Mouse (Mus musculus) lung, embryonic 15.5 days (tissue): ENCODE data around the gene Elp4. TPM values are rescaled to one million over a fixed set of nuclear protein-coding genes. Genes with fewer than 3 reads are reported as not detected.
A peak's percentile ranks its signal among the peaks of the same experiment; 100 is the strongest.

Source experiments
- ATAC-seq: fragments of 200-750 bp; cut with Nextera tagmentation; 2 replicates; pipeline ENCODE4 v1.8.0; 2017; ENCODE audit warnings: moderate number of reproducible peaks, borderline replicate concordance; ENCODE audit not compliant: low FRiP score, low TSS enrichment; ENCODE audit errors: extremely low read depth
- H3K27ac ChIP-seq: fragments of 300-500 bp; sonication (generic); 2 replicates; pipeline ENCODE4 v1.5.1; 2015; ENCODE audit warnings: moderate library complexity, mild to moderate bottlenecking, inconsistent platforms
- H3K27me3 ChIP-seq: fragments of 300-500 bp; sonication (generic); 2 replicates; pipeline ENCODE4 v1.6.1; 2015; ENCODE audit warnings: inconsistent platforms
- H3K36me3 ChIP-seq: fragments of 300-500 bp; sonication (generic); 2 replicates; pipeline ENCODE4 v1.6.1; 2015; ENCODE audit warnings: inconsistent platforms
- H3K4me1 ChIP-seq: fragments of 300-500 bp; sonication (generic); 2 replicates; pipeline ENCODE4 v1.6.1; 2015; ENCODE audit warnings: inconsistent platforms
- H3K4me2 ChIP-seq: fragments of 300-500 bp; sonication (generic); 2 replicates; pipeline ENCODE4 v1.6.1; 2015; ENCODE audit warnings: inconsistent platforms, mild to moderate bottlenecking, moderate library complexity
- H3K4me3 ChIP-seq: fragments of 300-500 bp; sonication (generic); 2 replicates; pipeline ENCODE4 v1.5.1; 2015; ENCODE audit warnings: mild to moderate bottlenecking, inconsistent platforms
- H3K9ac ChIP-seq: fragments of 300-500 bp; sonication (generic); 2 replicates; pipeline ENCODE4 v1.6.1; 2015; ENCODE audit warnings: inconsistent platforms
- H3K9me3 ChIP-seq: fragments of 300-500 bp; sonication (generic); 2 replicates; pipeline ENCODE4 v1.6.1; 2016; ENCODE audit warnings: inconsistent platforms
- WGBS: fragments of 180-500 bp; shearing (Covaris S2); methylation state at CpG from one replicate; pipeline ENCODE4 v1.1.7; 2015; 5-methylcytosine and 5-hydroxymethylcytosine counted together
- polyA plus RNA-seq: library from polyadenylated mRNA; unstranded; fragments of >200 nt; fragmentation: Nextera tagmentation; extraction: Ambion mirVana; gene quantifications from 2 replicates; pipeline ENCODE4 v1.2.1, GENCODE M21; 2015

Gene Elp4
- polyA plus RNA-seq, 1 experiment from 2014 or later, result 45.3 TPM

GRCm38 (mm10) chr2:105678306-105678705, 226.1 kb downstream of the Elp4 start:
- Histone ChIP-seq H3K27ac (no peak overlapping the region), H3K4me1 (peaks cover 32% of the 10 kb centered on the region), H3K4me3 (no peak overlapping the region), H3K9me3 (no peaks in the 10 kb centered on the region), H3K4me2 (no peak overlapping the region), H3K27me3 (peaks cover 100% of the 10 kb centered on the region), H3K36me3 (no peaks in the 10 kb centered on the region), H3K9ac (no peak overlapping the region)
- 7% methylated on average over 4 of the region's 4 CpGs for WGBS
- no peak for ATAC-seq

DNA sequence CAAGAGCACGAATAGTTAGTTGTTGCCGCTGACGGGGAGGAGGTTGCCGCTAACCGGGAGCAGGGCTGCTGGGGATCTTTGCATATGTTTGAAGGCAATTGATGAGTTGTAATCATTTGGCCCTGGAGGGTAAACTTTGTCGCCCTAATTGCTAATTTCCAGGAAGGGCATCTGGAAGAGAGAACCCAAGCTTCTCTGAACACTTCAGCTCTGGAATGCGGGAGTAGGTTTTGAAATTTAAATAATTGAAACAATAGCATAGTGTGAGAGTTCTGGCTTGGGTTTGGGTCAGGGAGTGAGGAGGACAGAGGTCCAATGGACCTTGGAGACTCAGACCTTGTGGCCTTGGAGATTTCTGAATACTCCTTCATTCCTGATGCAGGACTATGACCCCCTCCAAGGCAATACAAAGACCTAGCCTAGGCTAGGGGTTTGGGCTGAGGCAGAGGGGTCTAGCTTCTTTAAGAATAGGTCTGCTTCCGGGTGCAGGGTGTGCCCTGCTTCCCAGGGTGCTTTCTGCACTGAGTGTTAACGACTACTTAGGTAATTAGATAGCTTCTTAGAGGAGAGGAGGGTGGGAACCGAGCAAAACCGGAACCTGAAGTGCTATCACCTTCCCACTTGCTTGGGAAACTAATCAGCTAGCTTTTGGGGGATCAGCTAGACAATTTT, 226.8 kb downstream of the Elp4 start:
- no peak overlapping the region for H3K27ac ChIP-seq
- WGBS, result under 1% methylated on average over 11 of the region's 11 CpGs
- no peak overlapping the region for H3K4me3 ChIP-seq
- no peak overlapping the region for H3K4me2 ChIP-seq
- no peaks in the 10 kb centered on the region for H3K36me3 ChIP-seq
- H3K9me3 ChIP-seq, result no peaks in the 10 kb centered on the region
- no peak for ATAC-seq
- peaks cover 32% of the 10 kb centered on the region for H3K4me1 ChIP-seq
- H3K27me3 ChIP-seq, result peaks cover 100% of the 10 kb centered on the region
- no peak overlapping the region for H3K9ac ChIP-seq

DNA sequence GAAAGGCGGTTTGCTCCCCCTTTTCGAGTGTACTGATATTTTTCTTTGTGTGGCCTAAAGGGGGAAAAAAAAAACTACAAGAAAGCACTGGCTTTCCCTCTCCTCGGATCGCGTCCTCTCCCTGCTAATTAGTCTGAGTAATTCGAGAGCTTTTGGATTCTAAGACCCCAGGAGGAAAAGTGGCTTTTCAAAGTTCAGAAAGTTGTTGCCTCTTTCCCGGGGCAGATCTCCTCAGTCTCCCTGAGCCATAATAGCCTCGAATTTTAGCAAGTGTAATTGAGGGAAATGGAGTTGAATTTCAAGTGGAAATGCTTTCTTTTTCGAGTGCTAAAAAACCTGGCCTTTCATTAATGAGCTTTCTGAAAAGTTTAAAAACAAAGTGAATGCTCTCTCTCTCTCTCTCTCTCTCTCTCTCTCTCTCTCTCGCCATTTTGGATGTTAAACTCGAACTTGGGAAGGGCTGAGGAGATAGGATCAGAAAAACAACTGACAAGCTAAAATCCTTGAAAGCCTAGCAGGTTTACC, 227.4 kb downstream of the Elp4 start:
- Histone ChIP-seq H3K27me3 (peaks cover 100% of the 10 kb centered on the region), H3K9me3 (no peaks in the 10 kb centered on the region), H3K9ac (no peak overlapping the region), H3K27ac (no peak overlapping the region), H3K4me2 (no peak overlapping the region), H3K4me3 (no peak overlapping the region), H3K4me1 (peaks cover 32% of the 10 kb centered on the region), H3K36me3 (no peaks in the 10 kb centered on the region)
- WGBS, result 0% methylated on average over 11 of the region's 11 CpGs
- ATAC-seq, result no peak

GRCm38 (mm10) chr2:105676080-105676908, 228.1 kb downstream of the Elp4 start:
- no peaks in the 10 kb centered on the region for H3K36me3 ChIP-seq
- no peaks in the 10 kb centered on the region for H3K9me3 ChIP-seq
- H3K4me1 ChIP-seq, result peaks cover 32% of the 10 kb centered on the region
- WGBS, result under 1% methylated on average over 77 of the region's 77 CpGs
- 0 out of 2 replicates have a peak overlapping the region, but pooled peaks have one; percentile 19 for H3K9ac ChIP-seq
- H3K4me2 ChIP-seq, result peak overlapping the region; percentile 56
- H3K27ac ChIP-seq, result no peak overlapping the region
- H3K27me3 ChIP-seq, result peaks cover 100% of the 10 kb centered on the region
- 0 out of 2 replicates have a peak, but pooled peaks have one; percentile 40 for ATAC-seq
- H3K4me3 ChIP-seq, result peak overlapping the region; percentile 33

- H3K9ac ChIP-seq, result no peak overlapping the region
- WGBS, result 1% methylated on average over 11 of the region's 11 CpGs
- no peak for ATAC-seq
Observed at GRCm38 (mm10) chr2:105675730-105676079, 228.7 kb downstream of the Elp4 start.

GRCm38 (mm10) chr2:105674875-105675729, 229.3 kb downstream of the Elp4 start:
- peak overlapping the region; percentile 44 for H3K4me2 ChIP-seq
- under 1% methylated on average over 49 of the region's 49 CpGs for WGBS
- peak overlapping the region; percentile 22 for H3K4me3 ChIP-seq
- no peaks in the 10 kb centered on the region for H3K9me3 ChIP-seq
- H3K27ac ChIP-seq, result no peak overlapping the region
- peaks cover 32% of the 10 kb centered on the region for H3K4me1 ChIP-seq
- no peaks in the 10 kb centered on the region for H3K36me3 ChIP-seq
- H3K9ac ChIP-seq, result no peak overlapping the region
- ATAC-seq, result peak; percentile 37; the same call in 1 of the 2 replicates
- H3K27me3 ChIP-seq, result peaks cover 100% of the 10 kb centered on the region

More at GRCm38 (mm10) chr2:105675730-105676079, 228.7 kb downstream of the Elp4 start:
- no peak overlapping the region for H3K27ac ChIP-seq
- no peaks in the 10 kb centered on the region for H3K9me3 ChIP-seq
- peaks cover 100% of the 10 kb centered on the region for H3K27me3 ChIP-seq
- H3K4me3 ChIP-seq, result peak overlapping the region; percentile 33
- H3K4me1 ChIP-seq, result peaks cover 32% of the 10 kb centered on the region
- H3K4me2 ChIP-seq, result peak overlapping the region; percentile 56
- no peaks in the 10 kb centered on the region for H3K36me3 ChIP-seq

- Histone ChIP-seq H3K36me3 (no peaks in the 10 kb centered on the region), H3K4me1 (peaks cover 33% of the 10 kb centered on the region), H3K4me2 (peak overlapping the region; percentile 44), H3K9me3 (no peaks in the 10 kb centered on the region), H3K9ac (no peak overlapping the region), H3K27ac (no peak overlapping the region), H3K27me3 (peaks cover 100% of the 10 kb centered on the region), H3K4me3 (peak overlapping the region; percentile 22)
- 0 out of 2 replicates have a peak, but pooled peaks have one; percentile 44 for ATAC-seq
- WGBS, result under 1% methylated on average over 36 of the region's 36 CpGs
Observed at GRCm38 (mm10) chr2:105674061-105674874, 230.1 kb downstream of the Elp4 start.

DNA sequence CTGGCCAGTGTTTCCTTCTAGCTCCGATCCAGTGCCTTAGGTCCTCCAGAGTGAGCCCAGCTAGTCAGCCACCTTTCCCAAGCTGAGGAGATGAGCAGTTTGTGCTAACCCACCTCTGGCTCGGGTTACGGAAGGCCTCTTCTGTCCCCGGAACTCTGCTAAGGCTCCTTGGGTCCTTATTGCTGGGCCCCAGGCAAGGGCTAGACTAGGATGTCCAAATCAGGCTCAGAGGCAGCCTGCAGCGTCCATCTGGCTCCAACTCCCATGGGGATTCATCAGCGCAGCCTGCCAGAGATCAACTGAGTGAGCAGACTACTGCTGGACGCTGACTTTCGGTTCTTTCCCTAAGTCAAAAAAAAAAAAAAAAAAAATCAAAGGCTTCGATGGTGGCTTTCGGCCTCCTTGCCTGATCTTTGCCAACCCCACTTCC, 230.7 kb downstream of the Elp4 start:
- Histone ChIP-seq H3K4me3 (peak overlapping the region; percentile 13; the same call in 1 of the 2 replicates), H3K4me1 (peaks cover 39% of the 10 kb centered on the region), H3K36me3 (no peaks in the 10 kb centered on the region), H3K27me3 (peaks cover 100% of the 10 kb centered on the region), H3K9ac (no peak overlapping the region), H3K27ac (no peak overlapping the region), H3K4me2 (peak overlapping the region; percentile 44), H3K9me3 (no peaks in the 10 kb centered on the region)
- 1% methylated on average over 10 of the region's 10 CpGs for WGBS
- no peak for ATAC-seq

GRCm38 (mm10) chr2:105673054-105673453, 231.3 kb downstream of the Elp4 start:
- Histone ChIP-seq H3K4me2 (no peak overlapping the region), H3K27me3 (peaks cover 100% of the 10 kb centered on the region), H3K4me3 (no peak overlapping the region), H3K36me3 (no peaks in the 10 kb centered on the region), H3K9ac (no peak overlapping the region), H3K9me3 (no peaks in the 10 kb centered on the region), H3K4me1 (peaks cover 41% of the 10 kb centered on the region), H3K27ac (no peak overlapping the region)
- no peak for ATAC-seq
- WGBS, result under 1% methylated on average over 6 of the region's 6 CpGs

DNA sequence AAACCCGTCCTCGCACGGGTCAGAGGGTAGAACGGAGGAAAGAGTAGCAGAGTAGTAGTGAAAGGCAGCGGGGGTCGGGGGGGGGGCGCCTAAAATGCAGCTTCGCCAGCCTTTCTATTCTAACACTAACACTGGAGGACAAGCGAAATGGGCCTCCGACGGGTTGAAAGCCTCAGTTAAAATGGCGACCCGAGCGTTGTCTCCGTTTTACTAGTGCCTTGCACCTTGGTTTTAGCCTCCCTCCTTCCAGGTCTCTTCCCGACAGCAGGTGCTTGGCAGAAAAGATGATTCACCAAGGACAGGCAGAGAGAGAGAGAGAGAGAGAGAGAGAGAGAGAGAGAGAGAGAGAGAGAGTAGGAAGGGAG, 231.8 kb downstream of the Elp4 start:
- H3K27ac ChIP-seq, result no peak overlapping the region
- no peak overlapping the region for H3K9ac ChIP-seq
- H3K36me3 ChIP-seq, result no peaks in the 10 kb centered on the region
- H3K4me2 ChIP-seq, result no peak overlapping the region
- 2% methylated on average over 16 of the region's 16 CpGs for WGBS
- no peaks in the 10 kb centered on the region for H3K9me3 ChIP-seq
- peaks cover 41% of the 10 kb centered on the region for H3K4me1 ChIP-seq
- no peak for ATAC-seq
- H3K27me3 ChIP-seq, result peaks cover 100% of the 10 kb centered on the region
- H3K4me3 ChIP-seq, result no peak overlapping the region
